Mouse (Mus musculus) bone marrow, adult 2 months (tissue): ENCODE results near the gene Ylpm1. TPM values are rescaled to one million over a fixed set of nuclear protein-coding genes. Genes with fewer than 3 reads are reported as not detected.

ENCODE experiments used
- H3K27ac ChIP-seq: fragments of 200-500 bp; 2 replicates; pipeline ENCODE4 v1.5.1; 2012; ENCODE audit warnings: low read depth, mild to moderate bottlenecking, control low read depth, inconsistent platforms, low read length; ENCODE audit not compliant: control insufficient read depth, poor library complexity, insufficient read depth
- H3K4me1 ChIP-seq: fragments of 200-500 bp; 2 replicates; pipeline ENCODE4 v1.6.1; 2011; ENCODE audit warnings: low read length; ENCODE audit not compliant: control insufficient read depth, insufficient read depth
- H3K4me3 ChIP-seq: fragments of 200-500 bp; replicated peaks from 2 replicates; pipeline ENCODE3; 2011; ENCODE audit warnings: mild to moderate bottlenecking, low read depth, low read length, control low read depth; ENCODE audit not compliant: control insufficient read depth
- CTCF ChIP-seq: fragments of 200-500 bp; IDR thresholded peaks from 2 replicates; pipeline ENCODE4 v1.5.1; 2011; ENCODE audit warnings: low read length, control low read depth; ENCODE audit not compliant: control insufficient read depth, insufficient read depth
- POLR2A ChIP-seq: fragments of 200-500 bp; IDR thresholded peaks from 2 replicates; pipeline ENCODE4 v1.6.1; 2011; ENCODE audit warnings: low read depth, mild to moderate bottlenecking, control low read depth, low read length, borderline replicate concordance; ENCODE audit not compliant: control insufficient read depth
- WGBS: fragments of 180-500 bp; shearing (Covaris S2); methylation state at CpG from one replicate; pipeline ENCODE4 v1.1.7; 2018; 5-methylcytosine and 5-hydroxymethylcytosine counted together
- polyA plus RNA-seq: library from polyadenylated mRNA; stranded (reverse); fragments of >200 nt; gene quantifications from 2 replicates; pipeline ENCODE4 v1.2.4, GENCODE M21; 2011; ENCODE audit warnings: low replicate concordance; ENCODE audit not compliant: missing spikeins, insufficient read depth, insufficient read length

The Ylpm1 gene
- polyA plus RNA-seq: 15.0 and 36.2 TPM in 2 replicates

GRCm38 (mm10) chr12:84996083-84996496, at the start of gene Ylpm1:
Gene Ylpm1 (plus strand): TSS chr12:84996321.
- H3K4me1 ChIP-seq: peaks cover 1% of the 10 kb centered on the region; the same call in 1 of the 2 replicates
- TF ChIP-seq POLR2A (peak; percentile 94; the same call in 1 of the 2 replicates), CTCF (peak; percentile 56)
- H3K27ac ChIP-seq: peak within 1 kb of the TSS; percentile 72
- H3K4me3 ChIP-seq: peak within 1 kb of the TSS; percentile 90
- WGBS: under 1% methylated on average over 45 of the region's 45 CpGs

- WGBS: 66% methylated on average over 2 of the region's 2 CpGs
- Histone ChIP-seq H3K4me1 (no peaks in the 10 kb centered on the region), H3K27ac (no peak overlapping the region), H3K4me3 (no peak overlapping the region)
- TF ChIP-seq POLR2A (no peak), CTCF (no peak)
Observed at GRCm38 (mm10) chr12:84947894-84948583, 48.1 kb upstream of the Ylpm1 start.

DNA sequence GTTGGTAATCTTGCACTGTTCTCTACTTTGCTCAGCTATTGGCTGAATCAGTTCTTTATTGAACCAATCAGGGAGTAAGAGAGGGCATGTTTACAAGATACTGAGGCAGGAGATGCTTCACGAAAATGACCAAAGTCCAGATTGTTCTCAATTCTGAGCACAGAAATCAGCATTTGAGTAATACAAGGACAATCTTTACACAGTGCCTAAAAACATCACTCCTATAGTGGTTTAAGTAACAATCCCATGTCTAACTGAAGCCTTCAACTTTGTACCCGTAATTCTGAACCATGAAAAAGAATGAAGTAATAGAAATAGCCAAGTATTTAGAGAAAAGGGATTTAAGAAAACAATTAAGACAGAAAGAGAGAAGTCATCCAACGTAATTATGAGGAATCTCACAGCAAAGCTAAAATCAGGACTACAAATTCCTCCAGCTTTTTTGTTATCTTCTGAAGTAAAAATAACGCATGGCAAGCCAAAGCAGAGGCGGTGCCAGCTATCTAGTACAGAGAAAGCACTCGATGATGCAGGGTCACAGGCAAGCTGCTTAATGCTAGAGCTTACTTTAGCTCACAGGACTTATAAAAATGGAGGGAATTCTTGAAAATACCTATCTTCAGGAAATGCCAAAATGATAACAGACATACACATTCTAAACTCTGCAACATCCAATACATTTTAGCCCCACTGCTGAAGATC, 47.4 kb upstream of the Ylpm1 start:
- H3K4me3 ChIP-seq: no peak overlapping the region
- TF ChIP-seq POLR2A: no peak
- no peak for TF ChIP-seq CTCF
- WGBS: 88% methylated on average over 6 of the region's 6 CpGs
- H3K27ac ChIP-seq: no peak overlapping the region
- H3K4me1 ChIP-seq: no peaks in the 10 kb centered on the region

GRCm38 (mm10) chr12:84950763-84951162, 45.4 kb upstream of the Ylpm1 start:
- no peaks in the 10 kb centered on the region for H3K4me1 ChIP-seq
- H3K4me3 ChIP-seq: no peak overlapping the region
- H3K27ac ChIP-seq: no peak overlapping the region
- TF ChIP-seq CTCF: no peak
- TF ChIP-seq POLR2A: no peak
- 92% methylated on average over 6 of the region's 6 CpGs for WGBS

DNA sequence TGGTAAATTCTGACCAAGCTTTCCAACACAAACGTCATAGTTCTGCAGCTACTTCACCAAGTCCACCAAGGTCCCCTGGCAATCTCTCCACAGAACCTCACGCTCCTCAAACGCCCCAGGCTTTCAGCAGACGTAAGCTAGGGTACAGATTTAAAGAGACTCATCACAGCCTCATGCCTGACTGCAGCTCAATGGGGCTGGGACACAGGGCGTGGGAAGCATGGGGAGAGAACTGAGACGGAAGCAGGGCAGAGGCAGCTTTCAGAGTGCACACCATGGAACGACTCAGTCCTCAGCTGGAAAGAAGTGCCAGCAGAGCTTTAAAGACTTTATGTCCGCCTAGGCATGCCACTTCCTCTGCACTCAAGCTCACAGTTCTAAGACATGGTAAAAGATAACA, 44.6 kb upstream of the Ylpm1 start:
- no peaks in the 10 kb centered on the region for H3K4me1 ChIP-seq
- H3K4me3 ChIP-seq: no peak overlapping the region
- 82% methylated on average over 8 of the region's 8 CpGs for WGBS
- H3K27ac ChIP-seq: no peak overlapping the region
- TF ChIP-seq CTCF: no peak
- TF ChIP-seq POLR2A: no peak

DNA sequence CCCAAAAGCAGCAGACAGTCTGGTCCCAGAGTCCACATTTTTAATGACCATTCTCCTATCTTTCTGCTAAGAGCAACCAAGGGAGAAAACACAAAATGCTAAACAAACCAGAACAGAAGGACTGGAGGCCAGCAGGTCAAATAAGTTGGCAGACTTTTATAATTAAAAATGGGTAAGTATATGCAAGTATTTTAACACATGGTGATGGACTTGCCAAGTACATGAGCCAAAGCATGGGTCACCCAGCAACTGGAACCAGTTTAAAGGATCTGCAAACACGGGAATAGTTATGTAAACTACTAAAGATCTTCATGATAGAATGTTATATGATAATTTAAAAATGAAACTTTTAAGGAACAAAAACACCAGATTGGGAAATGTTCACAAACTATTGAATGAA, 43.8 kb upstream of the Ylpm1 start:
- Histone ChIP-seq H3K4me1 (no peaks in the 10 kb centered on the region), H3K4me3 (no peak overlapping the region), H3K27ac (no peak overlapping the region)
- TF ChIP-seq CTCF (no peak), POLR2A (no peak)
- 71% methylated on average over 1 of the region's 1 CpGs for WGBS

DNA sequence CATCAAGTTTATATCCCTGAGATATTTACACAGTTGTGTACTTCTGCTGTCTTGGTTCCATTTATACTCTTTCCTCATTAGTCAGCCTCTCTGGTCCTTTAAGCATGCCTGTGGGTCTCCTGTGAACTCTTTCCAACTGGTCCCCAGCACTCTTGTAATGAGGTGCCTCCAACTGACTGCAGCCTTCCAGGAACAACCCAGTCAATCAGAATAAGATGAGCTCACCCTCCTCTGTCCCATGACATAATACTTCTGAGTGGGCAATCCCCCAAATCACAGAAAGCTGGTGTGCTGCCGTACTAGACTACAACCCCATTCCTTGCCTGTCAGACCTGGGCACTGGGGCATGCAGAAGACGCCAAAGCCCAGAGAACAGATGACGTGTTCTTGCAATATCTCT, 39.8 kb upstream of the Ylpm1 start:
- no peak overlapping the region for H3K27ac ChIP-seq
- WGBS: 84% methylated on average over 3 of the region's 3 CpGs
- no peak for TF ChIP-seq CTCF
- TF ChIP-seq POLR2A: no peak
- no peaks in the 10 kb centered on the region; the same call in 1 of the 2 replicates for H3K4me1 ChIP-seq
- no peak overlapping the region for H3K4me3 ChIP-seq

GRCm38 (mm10) chr12:84958794-84959356, 37.2 kb upstream of the Ylpm1 start:
- Histone ChIP-seq H3K4me1 (no peaks in the 10 kb centered on the region; the same call in 1 of the 2 replicates), H3K4me3 (no peak overlapping the region), H3K27ac (no peak overlapping the region)
- no peak for TF ChIP-seq CTCF
- no peak for TF ChIP-seq POLR2A
- WGBS: 44% methylated on average over 1 of the region's 1 CpGs
